Comparison of ENCODE assay signal across 23 mouse cellular contexts in genomic region chr6:127363871-127364590, GRCm38 (mm10).
DNase-seq lines count a peak whose midpoint lies in the region; ATAC-seq and TF ChIP-seq lines count a peak whose summit lies in the region.
"Had no signal": no experiment of that assay in that cellular context is flagged by ENCODE, and none has a peak within 500 bp of the region (broad histone marks: within the 10 kb centered on the region; RNA-seq: fewer than 3 reads in every experiment).

No protein-coding gene starts in this region.

- 25% methylated on average over 7 of the region's 7 CpGs for WGBS in forebrain, embryonic 12.5 days
- WGBS in forebrain, embryonic 16.5 days: 24% methylated on average over 7 of the region's 7 CpGs
- WGBS in midbrain, embryonic 10.5 days: 21% methylated on average over 7 of the region's 7 CpGs
- 22% methylated on average over 7 of the region's 7 CpGs for WGBS in midbrain, postnatal 0 days
- 23% methylated on average over 7 of the region's 7 CpGs for WGBS in forebrain, embryonic 15.5 days
- 15% methylated on average over 7 of the region's 7 CpGs for WGBS in midbrain, embryonic 15.5 days
- WGBS in lung, postnatal 0 days: 33% methylated on average over 7 of the region's 7 CpGs

- ATAC-seq in forebrain, embryonic 12.5 days (ENCODE audit: low FRiP score): no peak; the same call in 1 of the 2 replicates
- no peak for ATAC-seq in forebrain, embryonic 16.5 days
- no peak for ATAC-seq in midbrain, postnatal 0 days (ENCODE audit: low FRiP score)
- ATAC-seq in forebrain, embryonic 15.5 days (replicated peaks): no peak
- peak; percentile 7; the same call in 1 of the 2 replicates for ATAC-seq in midbrain, embryonic 15.5 days (replicated peaks)
- no peak for ATAC-seq in lung, postnatal 0 days
- no peak for ATAC-seq in frontal cortex, adult (ENCODE audit: low TSS enrichment)
- ATAC-seq: intestine, postnatal 0 days; liver, embryonic 12.5 days; Patski had no signal

- H3K4me1 ChIP-seq in forebrain, embryonic 12.5 days: peaks cover 46% of the 10 kb centered on the region
- peaks cover 15% of the 10 kb centered on the region for H3K4me1 ChIP-seq in forebrain, embryonic 16.5 days (replicated peaks; ENCODE audit: control insufficient read depth, insufficient read depth, low read length)
- H3K4me1 ChIP-seq in midbrain, embryonic 10.5 days: peaks cover 71% of the 10 kb centered on the region
- no peaks in the 10 kb centered on the region for H3K4me1 ChIP-seq in midbrain, postnatal 0 days (ENCODE audit: insufficient read depth, low read length)
- peaks cover 25% of the 10 kb centered on the region for H3K4me1 ChIP-seq in forebrain, embryonic 15.5 days
- peaks cover 4% of the 10 kb centered on the region for H3K4me1 ChIP-seq in midbrain, embryonic 15.5 days
- H3K4me1 ChIP-seq in lung, postnatal 0 days (ENCODE audit: insufficient read depth, low read depth, low read length): no peaks in the 10 kb centered on the region

- no peak for TF ChIP-seq EP300 in lung, postnatal 0 days (IDR thresholded peaks at IDR 0.05)

- no peaks in the 10 kb centered on the region for H3K36me3 ChIP-seq in forebrain, embryonic 12.5 days (replicated peaks)
- no peaks in the 10 kb centered on the region for H3K36me3 ChIP-seq in forebrain, embryonic 16.5 days (ENCODE audit: control insufficient read depth, insufficient read depth)
- H3K36me3 ChIP-seq in midbrain, embryonic 10.5 days: no peaks in the 10 kb centered on the region
- H3K36me3 ChIP-seq in midbrain, postnatal 0 days (ENCODE audit: insufficient read depth, low read length): no peaks in the 10 kb centered on the region
- no peaks in the 10 kb centered on the region for H3K36me3 ChIP-seq in forebrain, embryonic 15.5 days
- H3K36me3 ChIP-seq in midbrain, embryonic 15.5 days (replicated peaks): no peaks in the 10 kb centered on the region
- H3K36me3 ChIP-seq in lung, postnatal 0 days (ENCODE audit: insufficient read depth, low read length): no peaks in the 10 kb centered on the region
- H3K36me3 ChIP-seq: G1E; limb, embryonic 13.5 days; liver, embryonic 12.5 days had no signal

- H3K4me3 ChIP-seq in forebrain, embryonic 12.5 days (replicated peaks): no peak overlapping the region
- H3K4me3 ChIP-seq in forebrain, embryonic 16.5 days (replicated peaks; ENCODE audit: low read length): no peak overlapping the region
- 0 out of 2 replicates have a peak overlapping the region, but pooled peaks have one; percentile 9 for H3K4me3 ChIP-seq in midbrain, embryonic 10.5 days
- H3K4me3 ChIP-seq in midbrain, postnatal 0 days (ENCODE audit: low read depth, low read length): no peak overlapping the region
- H3K4me3 ChIP-seq in forebrain, embryonic 15.5 days: no peak overlapping the region
- H3K4me3 ChIP-seq in midbrain, embryonic 15.5 days: no peak overlapping the region
- H3K4me3 ChIP-seq in lung, postnatal 0 days (ENCODE audit: low read depth, low read length): no peak overlapping the region
- H3K4me3 ChIP-seq: limb, embryonic 13.5 days; liver, embryonic 12.5 days had no signal

- H3K27ac ChIP-seq in forebrain, embryonic 12.5 days: peak overlapping the region; percentile 79; the same call in 1 of the 2 replicates
- no peak overlapping the region for H3K27ac ChIP-seq in forebrain, embryonic 16.5 days (ENCODE audit: low read length)
- peak overlapping the region; percentile 87 for H3K27ac ChIP-seq in midbrain, embryonic 10.5 days (replicated peaks)
- H3K27ac ChIP-seq in midbrain, postnatal 0 days (ENCODE audit: low read depth, low read length): no peak overlapping the region
- peak overlapping the region; percentile 77; the same call in 1 of the 2 replicates for H3K27ac ChIP-seq in forebrain, embryonic 15.5 days (replicated peaks)
- H3K27ac ChIP-seq in midbrain, embryonic 15.5 days: no peak overlapping the region
- no peak overlapping the region for H3K27ac ChIP-seq in lung, postnatal 0 days (ENCODE audit: low read length)
- H3K27ac ChIP-seq: limb, embryonic 13.5 days; liver, embryonic 12.5 days had no signal

- H3K27me3 ChIP-seq in forebrain, embryonic 12.5 days: 0 out of 2 replicates have a peak, but pooled peaks cover 10% of the 10 kb centered on the region
- no peaks in the 10 kb centered on the region for H3K27me3 ChIP-seq in forebrain, embryonic 16.5 days (replicated peaks; ENCODE audit: control insufficient read depth, insufficient read depth, low read length)
- H3K27me3 ChIP-seq in midbrain, embryonic 10.5 days (ENCODE audit: low read depth, poor library complexity, severe bottlenecking): peaks cover 60% of the 10 kb centered on the region
- no peaks in the 10 kb centered on the region for H3K27me3 ChIP-seq in midbrain, postnatal 0 days (ENCODE audit: insufficient read depth, low read length)
- H3K27me3 ChIP-seq in forebrain, embryonic 15.5 days: no peaks in the 10 kb centered on the region
- 0 out of 2 replicates have a peak, but pooled peaks cover 3% of the 10 kb centered on the region for H3K27me3 ChIP-seq in midbrain, embryonic 15.5 days (replicated peaks)
- no peaks in the 10 kb centered on the region for H3K27me3 ChIP-seq in lung, postnatal 0 days (replicated peaks; ENCODE audit: insufficient read depth, low read length)
- H3K27me3 ChIP-seq: Patski had no signal

- H3K9ac ChIP-seq in forebrain, embryonic 12.5 days: 0 out of 2 replicates have a peak overlapping the region, but pooled peaks have one; percentile 21
- no peak overlapping the region for H3K9ac ChIP-seq in forebrain, embryonic 16.5 days (replicated peaks; ENCODE audit: low read depth, low read length)
- no peak overlapping the region for H3K9ac ChIP-seq in midbrain, postnatal 0 days (replicated peaks; ENCODE audit: low read length, poor library complexity, severe bottlenecking)
- H3K9ac ChIP-seq in forebrain, embryonic 15.5 days (replicated peaks): no peak overlapping the region
- H3K9ac ChIP-seq in midbrain, embryonic 15.5 days: no peak overlapping the region
- no peak overlapping the region for H3K9ac ChIP-seq in lung, postnatal 0 days (replicated peaks; ENCODE audit: low read depth)
- H3K9ac ChIP-seq: limb, embryonic 13.5 days; liver, embryonic 12.5 days had no signal

- no peaks in the 10 kb centered on the region for H3K9me3 ChIP-seq in forebrain, embryonic 12.5 days
- H3K9me3 ChIP-seq in forebrain, embryonic 16.5 days (ENCODE audit: control insufficient read depth, low read length): no peaks in the 10 kb centered on the region
- no peaks in the 10 kb centered on the region for H3K9me3 ChIP-seq in midbrain, embryonic 10.5 days (replicated peaks)
- no peaks in the 10 kb centered on the region for H3K9me3 ChIP-seq in midbrain, postnatal 0 days (ENCODE audit: low read length)
- H3K9me3 ChIP-seq in forebrain, embryonic 15.5 days: no peaks in the 10 kb centered on the region
- H3K9me3 ChIP-seq in midbrain, embryonic 15.5 days: no peaks in the 10 kb centered on the region
- H3K9me3 ChIP-seq in lung, postnatal 0 days (ENCODE audit: low read length): no peaks in the 10 kb centered on the region
- H3K9me3 ChIP-seq: G1E; limb, embryonic 13.5 days; liver, embryonic 12.5 days had no signal

- H3K4me2 ChIP-seq in forebrain, embryonic 12.5 days: no peak overlapping the region
- H3K4me2 ChIP-seq in forebrain, embryonic 16.5 days (ENCODE audit: low read length): no peak overlapping the region
- no peak overlapping the region for H3K4me2 ChIP-seq in midbrain, postnatal 0 days (ENCODE audit: low read depth, low read length, poor library complexity, severe bottlenecking)
- no peak overlapping the region for H3K4me2 ChIP-seq in forebrain, embryonic 15.5 days (replicated peaks)
- no peak overlapping the region for H3K4me2 ChIP-seq in midbrain, embryonic 15.5 days
- no peak overlapping the region for H3K4me2 ChIP-seq in lung, postnatal 0 days (replicated peaks; ENCODE audit: low read depth, low read length)
- H3K4me2 ChIP-seq: heart, embryonic 11.5 days; limb, embryonic 13.5 days; liver, embryonic 12.5 days had no signal

- no peak for TF ChIP-seq CTCF in midbrain, postnatal 0 days (IDR thresholded peaks at IDR 0.05)
- no peak for TF ChIP-seq CTCF in lung, postnatal 0 days (IDR thresholded peaks at IDR 0.05)

- DNase-seq in midbrain, embryonic 10.5 days (ENCODE audit: low spot score): no peak
- no peak for DNase-seq in midbrain, postnatal 0 days (ENCODE audit: low spot score)
- DNase-seq in lung, postnatal 0 days (ENCODE audit: low spot score): no peak
- DNase-seq: B cell, adult 2 months; cerebellum, adult 11-12 months; kidney, postnatal 36 days; layer of hippocampus, postnatal 36 days; lung, adult 18-20 months; lung, postnatal 14 days; right cerebral cortex, postnatal 25 days; spleen, adult 18-20 months; thymus, postnatal 14 days had no signal

Comparison
In these comparisons a context has a peak if more than half of its experiments do, and no peak if none do; other contexts are left out.
1. H3K27ac ChIP-seq: peak in forebrain, embryonic 12.5 days (single experiment), midbrain, embryonic 10.5 days (single experiment) and forebrain, embryonic 15.5 days (single experiment); none in forebrain, embryonic 16.5 days (single experiment), midbrain, postnatal 0 days (single experiment), midbrain, embryonic 15.5 days (single experiment) and lung, postnatal 0 days (single experiment).